Mouse (Mus musculus) neutrophil, adult 65 days (primary cell): Measurements from ENCODE around the gene Pabpn1. TPM values are rescaled to one million over a fixed set of nuclear protein-coding genes. Genes with fewer than 3 reads are reported as not detected.

Source experiments
- total RNA-seq: library from RNA; stranded (reverse); gene quantifications from 2 replicates; pipeline ENCODE4 v1.2.4, GENCODE M21; 2023

Pabpn1 gene
- 133 and 150 TPM in 2 replicates for total RNA-seq

DNA sequence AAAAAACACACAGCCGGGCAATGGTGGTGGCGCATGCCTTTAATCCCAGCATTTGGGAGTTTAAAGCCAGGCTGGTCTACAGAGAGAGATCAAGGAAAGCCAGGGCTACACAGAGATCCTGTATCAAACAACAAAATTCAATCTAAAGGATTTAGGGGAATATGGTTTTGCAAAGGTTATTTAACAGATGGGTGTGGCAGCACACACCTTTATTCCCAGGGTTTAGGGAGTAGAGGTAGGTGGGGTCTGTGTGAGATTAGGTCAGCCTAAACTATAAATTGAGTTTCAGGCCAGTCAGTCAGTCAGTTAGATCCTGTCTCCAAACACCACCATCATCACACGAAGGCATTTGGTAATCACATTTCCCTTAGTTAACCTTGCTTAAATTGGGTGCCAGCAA is at the start of gene Pabpn1:
Pabpn1 (plus strand) TSS at position 301 of the 400 bp plus-strand sequence.

DNA sequence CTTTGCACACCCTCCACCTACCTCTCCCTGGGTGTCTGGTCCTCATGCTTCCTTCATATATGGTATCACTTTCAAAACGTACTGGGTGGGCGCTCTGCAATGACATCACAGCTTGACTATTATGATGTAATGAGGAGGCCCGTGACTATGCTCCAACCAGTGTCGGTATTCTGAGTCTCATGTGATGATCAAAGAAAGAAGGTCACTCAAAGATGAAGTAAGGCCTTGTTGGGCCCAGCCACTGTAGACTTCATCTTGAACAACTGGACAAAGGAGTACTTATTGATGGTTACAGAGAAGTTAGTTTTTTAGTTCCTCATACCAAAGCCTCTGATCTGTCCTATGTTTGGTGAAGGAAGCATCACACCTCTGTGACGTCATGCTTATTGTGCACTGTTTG is 21.4 kb upstream of the Pabpn1 start, which contains the start of gene Homez:
Homez (minus strand) TSS at position 101 of the 400 bp plus-strand sequence.

GRCm38 (mm10) chr14:54877048-54877715 is 15.1 kb upstream of the Pabpn1 start, which contains the start of gene Ppp1r3e:
TSS of gene Ppp1r3e (minus strand) at chr14:54877550.

GRCm38 (mm10) chr14:54883154-54884021 is 8.9 kb upstream of the Pabpn1 start, which contains the start of the genes Bcl2l2 and Gm20521:
TSS of gene Bcl2l2 (plus strand) at chr14:54883377.
TSS of gene Gm20521 (plus strand) at chr14:54883441.

DNA sequence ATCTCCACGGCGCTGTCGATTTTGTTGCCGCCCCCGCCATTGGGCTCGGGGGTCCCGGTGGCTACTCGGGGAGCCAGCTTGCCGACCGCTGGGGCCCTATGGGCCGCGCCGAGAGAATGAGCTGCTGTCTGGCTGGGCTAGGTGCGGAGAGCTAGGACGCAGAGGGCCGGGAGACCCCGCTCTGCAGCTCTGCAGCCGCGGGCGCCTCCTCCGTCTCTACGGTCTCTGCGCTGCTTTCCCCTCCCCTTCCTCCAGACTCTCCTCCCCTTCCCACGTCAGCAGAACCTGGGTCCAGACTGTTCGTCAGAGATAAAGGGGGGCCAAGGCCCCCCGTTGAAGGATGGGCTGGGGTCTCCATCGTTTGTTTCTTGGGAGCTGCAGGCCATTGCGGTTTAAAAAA is 20.6 kb downstream of the Pabpn1 start, which contains the start of gene Slc22a17:
Slc22a17 (minus strand) TSS at position 247 of the 400 bp plus-strand sequence.

DNA sequence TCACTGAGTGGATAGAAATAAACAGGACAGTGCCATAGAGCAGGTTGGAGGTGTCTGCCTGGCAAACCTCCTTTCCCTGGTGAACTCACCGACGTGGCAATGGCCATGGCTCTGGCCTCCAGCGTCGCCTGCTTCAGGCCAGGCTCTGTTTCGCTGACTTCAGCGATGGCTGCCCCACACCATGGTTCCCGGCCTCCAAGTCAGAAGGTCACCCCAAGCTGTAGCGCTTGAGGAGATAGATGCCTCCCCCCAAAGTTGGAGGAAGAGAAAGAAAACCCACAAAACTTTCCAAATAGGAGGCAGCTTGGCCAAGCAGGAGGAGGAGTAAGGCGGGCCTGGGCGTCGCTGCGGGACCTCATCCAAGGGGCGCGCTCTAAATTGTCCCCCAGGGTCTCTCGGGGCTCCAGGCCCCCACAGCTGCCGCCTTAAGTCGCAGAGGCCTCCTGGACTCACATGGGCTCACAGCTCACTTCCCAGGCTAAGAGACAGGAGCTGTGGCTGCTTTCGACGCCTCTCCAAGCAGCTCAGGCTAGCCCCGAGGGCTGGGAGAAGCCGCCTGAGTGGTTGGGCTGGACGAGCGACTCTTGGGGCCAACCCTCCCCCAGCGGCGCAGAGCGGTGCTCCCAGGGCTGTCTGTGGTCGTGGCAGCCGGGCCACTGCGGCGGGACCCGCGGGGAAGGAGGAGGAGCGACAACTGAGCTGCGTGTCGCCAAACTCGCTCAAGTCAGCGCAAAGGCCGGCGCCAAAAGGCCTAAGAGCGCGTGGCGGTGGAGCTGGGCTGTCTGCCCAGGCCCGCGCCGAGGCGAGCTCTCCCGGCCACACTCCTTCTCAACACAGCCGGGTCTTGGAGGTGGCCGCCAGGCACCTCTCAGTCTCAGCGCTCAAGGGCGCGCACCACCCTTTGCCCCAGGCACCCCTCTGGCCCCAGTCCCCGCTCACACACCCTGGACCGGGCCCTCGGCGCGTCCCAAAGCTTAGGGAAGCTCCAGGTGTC is 33.3 kb downstream of the Pabpn1 start, which contains the start of gene Efs:
Efs (minus strand) TSS at position 778 of the 994 bp plus-strand sequence.

GRCm38 (mm10) chr14:54932645-54933150 is 40.4 kb downstream of the Pabpn1 start, which contains the start of gene Il25:
TSS of gene Il25 (plus strand) at chr14:54932695.

DNA sequence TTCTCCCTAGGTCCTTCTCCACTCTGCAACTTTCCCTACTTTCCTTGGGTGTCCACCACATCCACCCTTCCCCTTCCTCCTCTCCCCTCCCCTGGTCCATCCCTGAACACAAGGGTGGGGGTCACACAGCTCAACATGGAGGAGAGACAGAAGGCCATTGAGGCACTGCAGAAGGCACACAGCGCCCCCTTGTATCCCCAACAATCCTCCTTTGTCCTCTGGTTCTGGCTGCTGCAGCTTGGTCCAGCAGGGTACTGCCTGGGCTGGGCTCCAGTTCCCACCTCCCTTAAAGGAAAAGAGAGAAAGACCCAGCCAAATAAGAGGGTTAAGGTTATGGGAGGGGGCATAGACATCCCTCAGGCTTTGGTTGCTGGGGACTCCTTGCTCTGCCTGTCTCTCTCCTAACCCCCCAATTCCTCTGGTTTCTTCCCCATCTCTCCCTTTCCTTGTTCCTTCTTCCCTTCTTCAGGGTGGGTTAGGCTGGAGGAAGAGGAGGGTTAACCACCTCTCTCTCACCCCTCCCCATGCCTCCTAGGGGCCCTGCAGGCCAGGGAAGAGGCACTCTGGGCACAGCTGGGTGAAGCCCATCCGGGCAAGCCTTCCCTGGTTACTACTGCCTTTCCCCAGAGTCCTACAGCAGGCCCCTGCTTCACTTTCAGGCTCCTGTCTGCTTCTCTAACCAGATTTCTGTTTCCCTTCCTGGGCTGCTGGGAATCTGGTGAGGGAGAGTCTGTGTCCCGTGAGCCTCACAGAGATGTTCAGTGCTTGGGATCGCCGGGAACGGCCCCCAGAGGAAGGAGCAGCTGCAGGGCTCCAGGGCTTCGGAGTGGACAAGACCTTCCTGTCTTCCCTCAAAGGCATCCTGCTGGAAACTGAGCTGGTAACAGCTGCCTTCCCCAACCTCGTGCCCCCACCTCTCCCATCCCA is 43.9 kb downstream of the Pabpn1 start, which contains the start of gene Cmtm5:
Cmtm5 (plus strand) TSS at position 358 of the 927 bp plus-strand sequence.

Other genes starting within 250 kb of the Pabpn1 start
- gene 1700123O20Rik, start 206.3 kb upstream of the Pabpn1 start, total RNA-seq: 29.1 and 34.7 TPM in 2 replicates
- gene Acin1, start 205.6 kb upstream of the Pabpn1 start, total RNA-seq: 250 and 327 TPM in 2 replicates
- gene Gm29776, start 193.7 kb upstream of the Pabpn1 start, total RNA-seq: 0.25 and 0.39 TPM in 2 replicates
- 119 and 152 TPM in 2 replicates for gene Cebpe, start 180.3 kb upstream of the Pabpn1 start, total RNA-seq
- 2.7 and 3.4 TPM in 2 replicates for gene Slc7a8, start 110.6 kb upstream of the Pabpn1 start, total RNA-seq
- gene Rnf212b, start 78.4 kb upstream of the Pabpn1 start, total RNA-seq: not detected in 2 replicates
- gene Homez, start 21.5 kb upstream of the Pabpn1 start, total RNA-seq: 7.4 and 9.4 TPM in 2 replicates
- 1.4 and 1.8 TPM in 2 replicates for gene Ppp1r3e, start 14.9 kb upstream of the Pabpn1 start, total RNA-seq
- 5.9 and 9.7 TPM in 2 replicates for gene Bcl2l2, start 9.1 kb upstream of the Pabpn1 start, total RNA-seq
- 1.8 and 1.9 TPM in 2 replicates for gene Gm20521, start 9.1 kb upstream of the Pabpn1 start, total RNA-seq
- gene Slc22a17, start 20.6 kb downstream of the Pabpn1 start, total RNA-seq: 0.32 and 0.51 TPM in 2 replicates
- not detected in 2 replicates for gene Efs, start 33.6 kb downstream of the Pabpn1 start, total RNA-seq
- gene Il25, start 40.2 kb downstream of the Pabpn1 start, total RNA-seq: not detected in 2 replicates
- not detected in 2 replicates for gene Cmtm5, start 43.8 kb downstream of the Pabpn1 start, total RNA-seq
- not detected in 2 replicates for gene Myh6, start 74.4 kb downstream of the Pabpn1 start, total RNA-seq
- gene Gm17428, start 84.4 kb downstream of the Pabpn1 start, total RNA-seq: not detected in 2 replicates
- not detected in 2 replicates for gene Myh7, start 102.1 kb downstream of the Pabpn1 start, total RNA-seq
- 56.7 and 62.3 TPM in 2 replicates for gene Ngdn, start 123.0 kb downstream of the Pabpn1 start, total RNA-seq
- gene Zfhx2, start 199.8 kb downstream of the Pabpn1 start, total RNA-seq: 1.1 and 1.4 TPM in 2 replicates
- 2.2 and 2.6 TPM in 2 replicates for gene Thtpa, start 202.3 kb downstream of the Pabpn1 start, total RNA-seq
- gene Ap1g2, start 214.1 kb downstream of the Pabpn1 start, total RNA-seq: 39.9 and 41.1 TPM in 2 replicates
- gene Jph4, start 224.4 kb downstream of the Pabpn1 start, total RNA-seq: not detected in 2 replicates